Mouse (Mus musculus) E14TG2a.4 (cell line): ENCODE results near the gene Tenm4.

Experiments
- CTCF ChIP-seq: conservative IDR thresholded peaks from 2 replicates; pipeline ENCODE4 v1.5.1; 2014; ENCODE audit warnings: low read length
- POU5F1 ChIP-seq: IDR thresholded peaks from 2 replicates; pipeline ENCODE4 v1.6.1; 2014; ENCODE audit warnings: low read length, borderline replicate concordance

DNA sequence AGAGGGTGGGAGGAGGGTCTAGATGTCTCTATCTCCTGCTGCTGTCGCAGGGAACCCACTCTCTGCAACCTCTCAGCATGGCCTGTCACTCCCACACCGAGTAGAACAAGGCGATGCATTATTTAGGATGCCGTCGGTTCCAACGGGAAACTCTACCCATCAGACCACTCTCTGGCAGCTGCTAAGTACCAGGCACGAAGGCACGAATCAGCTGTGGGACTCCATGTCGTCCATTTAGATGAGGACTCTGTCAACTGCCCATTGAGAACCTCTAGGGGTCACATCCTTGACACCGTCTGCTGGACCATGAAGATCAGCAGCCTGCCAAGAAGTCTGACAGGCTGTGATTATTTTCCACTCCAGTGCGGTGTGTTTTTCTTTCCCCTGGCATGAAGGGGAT, 229.4 kb downstream of the Tenm4 start:
- TF ChIP-seq CTCF: no peak
- TF ChIP-seq POU5F1: no peak
